Mouse (Mus musculus) liver, embryonic 15.5 days (tissue): Measurements from ENCODE around the gene Nprl2. TPM values are rescaled to one million over a fixed set of nuclear protein-coding genes. Genes with fewer than 3 reads are reported as not detected.

Experiments
- ATAC-seq: fragments of 200-750 bp; cut with Nextera tagmentation; 2 replicates; pipeline ENCODE4 v1.8.0; 2017; ENCODE audit warnings: moderate number of reproducible peaks, mild to moderate bottlenecking, moderate library complexity; ENCODE audit not compliant: insufficient read depth
- H3K27ac ChIP-seq: fragments of 300-500 bp; sonication (generic); replicated peaks from 2 replicates; pipeline ENCODE4 v1.5.1; 2015; ENCODE audit warnings: mild to moderate bottlenecking, inconsistent platforms
- H3K27me3 ChIP-seq: fragments of 300-500 bp; sonication (generic); 2 replicates; pipeline ENCODE4 v1.6.1; 2015; ENCODE audit warnings: mild to moderate bottlenecking, inconsistent platforms
- H3K36me3 ChIP-seq: fragments of 300-500 bp; sonication (generic); replicated peaks from 2 replicates; pipeline ENCODE4 v1.6.1; 2015; ENCODE audit warnings: moderate library complexity, mild to moderate bottlenecking, inconsistent platforms
- H3K4me1 ChIP-seq: fragments of 300-500 bp; sonication (generic); replicated peaks from 2 replicates; pipeline ENCODE4 v1.6.1; 2015; ENCODE audit warnings: inconsistent platforms
- H3K4me2 ChIP-seq: fragments of 300-500 bp; sonication (generic); 2 replicates; pipeline ENCODE4 v1.6.1; 2015; ENCODE audit warnings: moderate library complexity, mild to moderate bottlenecking, inconsistent platforms
- H3K4me3 ChIP-seq: fragments of 300-500 bp; sonication (generic); replicated peaks from 2 replicates; pipeline ENCODE4 v1.5.1; 2015; ENCODE audit warnings: mild to moderate bottlenecking, inconsistent platforms
- H3K9ac ChIP-seq: fragments of 300-500 bp; sonication (generic); 2 replicates; pipeline ENCODE4 v1.6.1; 2015; ENCODE audit warnings: moderate library complexity, mild to moderate bottlenecking, inconsistent platforms
- H3K9me3 ChIP-seq: fragments of 300-500 bp; sonication (generic); replicated peaks from 2 replicates; pipeline ENCODE4 v1.6.1; 2016; ENCODE audit warnings: inconsistent platforms
- WGBS: fragments of 180-500 bp; shearing (Covaris S2); methylation state at CpG from one replicate; pipeline ENCODE4 v1.1.7; 2015; ENCODE audit warnings: mixed read lengths; ENCODE audit not compliant: insufficient replicate concordance; 5-methylcytosine and 5-hydroxymethylcytosine counted together
- polyA plus RNA-seq: library from polyadenylated mRNA; unstranded; fragments of >200 nt; fragmentation: Nextera tagmentation; extraction: Ambion mirVana; gene quantifications from 2 replicates; pipeline ENCODE4 v1.2.1, GENCODE M21; 2015

Nprl2 gene
- polyA plus RNA-seq, 1 experiment from 2014 or later, result 11.2 TPM

DNA sequence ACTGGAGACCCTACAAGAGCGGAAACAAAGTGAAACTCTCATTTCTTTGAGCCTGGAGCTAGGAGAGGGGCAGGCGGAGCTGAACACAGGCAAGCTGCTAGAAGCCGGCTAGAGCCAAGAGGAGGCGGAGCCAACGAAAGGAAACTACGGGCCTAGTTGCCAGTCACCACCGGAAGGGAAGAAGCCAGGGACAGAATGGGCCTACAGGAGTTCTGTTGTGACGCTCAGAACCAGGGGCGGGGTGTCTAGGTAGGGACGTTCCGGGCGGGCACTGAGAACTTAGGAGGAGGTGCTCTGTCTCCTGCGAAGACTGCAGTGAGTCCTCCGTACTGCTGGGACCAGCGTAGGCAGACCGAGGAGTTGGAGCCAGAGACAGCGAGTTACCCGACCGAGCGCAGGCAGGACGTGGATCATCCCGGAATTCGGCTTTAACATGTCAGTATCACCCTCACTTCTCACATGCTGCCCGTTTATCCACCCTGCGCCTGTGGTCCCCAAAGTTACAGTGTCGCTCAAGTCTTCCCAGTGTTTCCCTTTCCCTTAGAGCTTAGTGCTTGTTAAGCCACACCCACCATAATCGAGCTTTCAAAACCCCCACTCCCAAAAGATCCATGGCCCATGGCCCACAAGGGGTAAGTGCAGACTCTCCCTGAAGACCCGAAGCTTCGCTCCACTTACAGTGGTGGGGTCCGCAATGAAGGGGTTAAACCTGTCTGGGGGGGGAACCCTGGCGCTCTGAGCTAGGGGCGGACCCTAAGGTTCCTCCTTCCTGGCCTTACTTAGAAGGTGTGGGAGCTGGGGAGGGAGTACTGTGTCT is 38.7 kb downstream of the Nprl2 start, which contains the start of gene Hyal3:
Hyal3 (plus strand) TSS at position 318 of the 817 bp plus-strand sequence.
- peaks cover 94% of the 10 kb centered on the region for H3K4me1 ChIP-seq
- under 1% methylated on average over 32 of the region's 32 CpGs for WGBS
- peak within 1 kb of the TSS; percentile 80 for H3K4me2 ChIP-seq
- H3K36me3 ChIP-seq, result peaks cover 22% of the 10 kb centered on the region
- H3K9me3 ChIP-seq, result no peaks in the 10 kb centered on the region
- peak within 1 kb of the TSS; percentile 70 for H3K9ac ChIP-seq
- ATAC-seq, result peak; percentile 79
- no peaks in the 10 kb centered on the region for H3K27me3 ChIP-seq
- peak within 1 kb of the TSS; percentile 64 for H3K4me3 ChIP-seq
- peak within 1 kb of the TSS; percentile 96 for H3K27ac ChIP-seq

DNA sequence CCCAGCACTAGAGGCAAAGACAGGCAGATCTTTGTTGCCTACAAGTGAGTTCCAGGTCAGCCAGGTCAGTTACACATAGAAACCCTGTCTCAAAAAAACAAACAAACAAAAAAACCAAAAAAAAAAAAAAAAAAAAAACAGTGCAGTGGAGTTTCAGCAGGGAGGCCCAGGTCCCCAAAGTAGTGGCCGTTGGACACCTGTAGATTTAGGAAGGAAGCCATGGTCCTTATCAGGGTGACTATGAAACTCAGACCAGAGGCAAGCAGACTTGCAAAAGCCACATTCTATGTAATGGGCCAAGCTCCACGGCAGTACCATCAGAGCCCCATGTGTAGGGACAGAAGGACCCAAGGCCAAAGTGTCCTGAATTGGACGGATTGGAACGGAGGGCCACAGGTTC is 39.6 kb downstream of the Nprl2 start:
- no peak for ATAC-seq
- H3K4me2 ChIP-seq, result peak overlapping the region; percentile 80
- no peaks in the 10 kb centered on the region for H3K9me3 ChIP-seq
- peak overlapping the region; percentile 96 for H3K27ac ChIP-seq
- 23% methylated on average over 4 of the region's 4 CpGs for WGBS
- H3K4me3 ChIP-seq, result peak overlapping the region; percentile 64
- peaks cover 94% of the 10 kb centered on the region for H3K4me1 ChIP-seq
- peaks cover 22% of the 10 kb centered on the region for H3K36me3 ChIP-seq
- H3K27me3 ChIP-seq, result no peaks in the 10 kb centered on the region
- peak overlapping the region; percentile 70 for H3K9ac ChIP-seq

DNA sequence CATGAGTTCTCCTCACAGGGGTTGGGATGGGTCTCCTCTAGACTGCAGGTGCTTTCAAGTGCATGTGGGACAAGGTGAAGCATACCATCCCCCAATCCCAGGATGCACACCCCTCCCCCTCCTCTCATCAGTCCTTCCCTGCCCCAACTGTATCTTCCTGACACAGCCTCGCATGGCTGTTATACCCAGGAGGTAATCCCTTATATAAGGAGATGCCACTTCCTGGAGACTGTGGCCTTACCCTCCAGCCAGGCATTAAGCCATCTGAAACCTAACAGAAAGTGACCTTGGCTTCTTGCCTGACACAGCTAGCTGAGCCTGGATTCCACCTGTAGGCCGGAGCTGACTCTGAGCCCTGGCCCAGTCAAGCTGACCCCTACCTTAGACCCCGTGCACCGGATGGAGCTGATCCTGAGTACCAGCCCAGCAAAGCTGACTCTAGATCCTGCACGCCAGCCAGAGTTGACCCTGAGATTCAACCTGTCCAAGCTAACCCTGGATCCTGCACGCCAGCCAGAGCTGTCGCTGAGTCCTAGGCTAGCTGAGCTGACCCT is 40.6 kb downstream of the Nprl2 start:
- Histone ChIP-seq H3K36me3 (peaks cover 22% of the 10 kb centered on the region), H3K4me1 (peaks cover 89% of the 10 kb centered on the region), H3K27ac (peak overlapping the region; percentile 96), H3K4me3 (no peak overlapping the region), H3K9ac (peak overlapping the region; percentile 70; the same call in 1 of the 2 replicates), H3K27me3 (no peaks in the 10 kb centered on the region), H3K4me2 (peak overlapping the region; percentile 80; the same call in 1 of the 2 replicates), H3K9me3 (no peaks in the 10 kb centered on the region)
- no peak for ATAC-seq
- WGBS, result 81% methylated on average over 7 of the region's 7 CpGs

DNA sequence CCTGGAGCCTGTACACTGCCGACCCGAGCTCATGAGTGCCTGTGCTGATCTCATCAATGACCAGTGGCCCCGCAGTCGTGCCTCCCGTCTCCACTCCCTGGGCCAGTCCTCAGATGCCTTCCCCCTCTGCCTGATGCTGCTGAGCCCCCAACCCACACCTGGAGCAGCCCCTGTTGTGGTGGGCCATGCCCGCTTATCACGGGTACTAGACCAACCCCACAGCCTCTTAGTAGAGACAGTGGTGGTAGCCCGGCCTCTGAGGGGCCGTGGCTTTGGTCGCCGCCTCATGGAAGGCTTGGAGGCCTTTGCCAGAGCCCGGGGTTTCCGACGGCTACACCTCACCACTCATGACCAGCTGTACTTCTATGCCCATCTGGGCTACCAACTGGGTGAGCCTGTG is 41.1 kb downstream of the Nprl2 start:
- peak overlapping the region; percentile 96; the same call in 1 of the 2 replicates for H3K27ac ChIP-seq

GRCm38 (mm10) chr9:107586504-107586903 is 44.5 kb downstream of the Nprl2 start:
- H3K9ac ChIP-seq, result peak overlapping the region; percentile 57
- H3K9me3 ChIP-seq, result no peaks in the 10 kb centered on the region
- 77% methylated on average over 5 of the region's 5 CpGs for WGBS
- H3K27ac ChIP-seq, result peak overlapping the region; percentile 96
- ATAC-seq, result no peak
- peak overlapping the region; percentile 78 for H3K4me3 ChIP-seq
- peaks cover 47% of the 10 kb centered on the region for H3K36me3 ChIP-seq
- H3K27me3 ChIP-seq, result no peaks in the 10 kb centered on the region
- H3K4me2 ChIP-seq, result peak overlapping the region; percentile 82
- H3K4me1 ChIP-seq, result peaks cover 86% of the 10 kb centered on the region

More for the DNA sequence above, 41.1 kb downstream of the Nprl2 start:
- 87% methylated on average over 14 of the region's 14 CpGs for WGBS
- no peak overlapping the region for H3K4me3 ChIP-seq
- H3K9ac ChIP-seq, result no peak overlapping the region
- peaks cover 22% of the 10 kb centered on the region for H3K36me3 ChIP-seq
- ATAC-seq, result no peak
- H3K9me3 ChIP-seq, result no peaks in the 10 kb centered on the region
- H3K4me1 ChIP-seq, result peaks cover 83% of the 10 kb centered on the region
- H3K4me2 ChIP-seq, result no peak overlapping the region
- H3K27me3 ChIP-seq, result no peaks in the 10 kb centered on the region

DNA sequence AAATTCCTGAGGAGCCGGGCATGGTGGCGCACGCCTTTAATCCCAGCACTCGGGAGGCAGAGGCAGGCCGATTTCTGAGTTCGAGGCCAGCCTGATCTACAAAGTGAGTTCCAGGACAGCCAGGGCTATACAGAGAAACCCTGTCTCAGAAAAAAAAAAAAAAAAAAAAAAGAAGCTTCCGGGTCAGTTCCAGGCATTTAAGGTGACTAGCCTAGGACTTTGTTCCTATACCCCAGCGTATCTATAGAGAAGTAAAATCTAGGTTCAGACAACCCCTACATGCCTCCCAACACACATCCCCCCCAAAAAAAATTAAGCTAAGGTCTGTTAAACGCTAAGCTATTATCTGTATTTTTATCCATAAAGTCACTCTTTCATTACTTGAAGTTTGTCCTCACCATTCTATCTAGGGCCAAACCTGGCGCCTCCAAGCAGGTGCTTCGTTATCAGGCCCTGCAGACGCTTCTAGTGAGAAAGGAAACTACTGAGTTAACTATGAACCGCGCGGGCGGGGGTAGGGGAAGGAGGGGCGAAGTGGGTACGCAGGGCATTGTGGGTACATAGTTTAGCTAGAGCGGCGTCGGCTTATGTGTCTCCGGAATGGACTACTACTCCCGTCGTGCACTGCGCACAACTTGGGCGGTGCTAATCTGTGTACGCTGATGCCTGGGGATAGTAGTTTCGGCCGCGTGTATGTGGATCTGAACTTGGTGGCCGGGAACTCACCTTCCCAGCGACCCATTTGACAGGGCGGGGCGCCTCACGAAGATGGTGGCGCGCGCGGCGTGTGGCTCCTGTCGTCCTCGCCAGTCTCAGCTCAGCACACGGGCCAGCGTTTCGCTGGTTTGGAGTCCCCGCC is 45.2 kb downstream of the Nprl2 start, which contains the start of gene Ifrd2:
Ifrd2 (plus strand) TSS at position 669 of the 859 bp plus-strand sequence.
- Histone ChIP-seq H3K27ac (peak within 1 kb of the TSS; percentile 96), H3K4me2 (peak within 1 kb of the TSS; percentile 82)

DNA sequence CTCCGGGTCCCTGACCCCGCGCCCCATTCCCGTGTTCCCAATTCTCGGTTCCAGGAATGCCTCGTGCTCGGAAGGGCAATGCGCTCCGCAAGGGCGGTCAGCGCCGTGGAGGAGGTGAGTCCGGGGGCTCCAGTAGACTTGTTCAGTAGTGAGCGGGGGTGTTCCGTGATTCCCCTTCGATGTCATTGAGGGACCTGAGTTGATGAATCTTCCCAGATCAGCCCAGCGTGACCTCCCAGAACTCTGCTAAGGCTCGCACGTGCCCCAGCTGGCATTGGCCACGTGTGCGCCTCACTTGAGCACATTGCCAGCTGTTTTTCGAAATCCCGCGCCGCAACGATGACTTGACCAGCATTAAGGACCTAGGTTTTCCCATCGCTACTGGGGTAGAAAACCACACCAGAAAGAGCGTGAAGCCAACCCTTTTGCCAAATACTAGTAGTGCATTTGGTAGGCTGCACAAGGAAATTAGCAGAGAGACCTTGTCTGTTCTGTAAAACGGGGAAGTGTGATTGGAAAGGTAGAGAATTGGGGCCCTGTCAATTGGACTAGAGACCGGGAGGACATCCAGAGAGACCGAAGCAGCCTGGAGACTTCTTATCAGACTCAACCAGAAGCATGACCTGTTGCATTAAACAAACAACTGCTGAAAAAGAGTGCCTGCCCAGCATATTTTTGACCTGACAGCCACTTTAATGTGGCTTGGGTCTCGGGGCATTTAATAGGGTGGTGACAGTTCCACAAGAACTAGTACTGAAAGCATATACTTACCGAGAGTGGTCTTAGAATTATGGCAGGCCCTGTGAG is 46.0 kb downstream of the Nprl2 start:
- peaks cover 60% of the 10 kb centered on the region for H3K36me3 ChIP-seq
- H3K9me3 ChIP-seq, result no peaks in the 10 kb centered on the region
- no peaks in the 10 kb centered on the region for H3K27me3 ChIP-seq
- H3K9ac ChIP-seq, result peak overlapping the region; percentile 83
- peaks cover 75% of the 10 kb centered on the region for H3K4me1 ChIP-seq
- 2% methylated on average over 33 of the region's 33 CpGs for WGBS
- peak overlapping the region; percentile 78 for H3K4me3 ChIP-seq
- H3K27ac ChIP-seq, result peak overlapping the region; percentile 96
- peak overlapping the region; percentile 82 for H3K4me2 ChIP-seq
- peak; percentile 10 for ATAC-seq

More for the DNA sequence above, 45.2 kb downstream of the Nprl2 start, which contains the start of gene Ifrd2:
- Histone ChIP-seq H3K4me1 (peaks cover 82% of the 10 kb centered on the region), H3K27me3 (no peaks in the 10 kb centered on the region), H3K4me3 (peak within 1 kb of the TSS; percentile 78), H3K9me3 (no peaks in the 10 kb centered on the region), H3K9ac (peak within 1 kb of the TSS; percentile 83), H3K36me3 (peaks cover 54% of the 10 kb centered on the region)
- WGBS, result 8% methylated on average over 46 of the region's 46 CpGs
- peak; percentile 93 for ATAC-seq

- Histone ChIP-seq H3K4me3 (peak overlapping the region; percentile 78), H3K4me2 (peak overlapping the region; percentile 82), H3K36me3 (peaks cover 62% of the 10 kb centered on the region), H3K9me3 (no peaks in the 10 kb centered on the region), H3K27ac (peak overlapping the region; percentile 96), H3K27me3 (no peaks in the 10 kb centered on the region), H3K4me1 (peaks cover 57% of the 10 kb centered on the region), H3K9ac (peak overlapping the region; percentile 83)
- peak; percentile 6; the same call in 1 of the 2 replicates for ATAC-seq
- WGBS, result 68% methylated on average over 25 of the region's 25 CpGs
Observed at GRCm38 (mm10) chr9:107590058-107590772, 48.2 kb downstream of the Nprl2 start.

DNA sequence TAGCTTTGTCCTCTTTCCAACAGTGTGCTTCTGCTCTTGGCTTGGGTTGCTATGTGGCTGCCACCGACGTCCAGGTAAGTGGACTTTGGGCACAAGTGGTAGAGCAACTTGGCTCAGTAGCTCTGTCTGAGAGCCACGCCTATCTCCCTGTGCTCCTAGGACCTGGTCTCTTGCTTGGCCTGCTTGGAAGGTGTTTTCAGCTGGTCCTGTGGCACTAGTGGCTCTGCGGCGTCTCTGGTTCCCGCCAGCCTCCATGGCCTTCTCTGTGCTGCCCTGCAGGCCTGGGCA is 48.7 kb downstream of the Nprl2 start:
- Histone ChIP-seq H3K4me2 (peak overlapping the region; percentile 82), H3K27me3 (no peaks in the 10 kb centered on the region), H3K4me3 (peak overlapping the region; percentile 78), H3K9ac (peak overlapping the region; percentile 83), H3K4me1 (peaks cover 52% of the 10 kb centered on the region), H3K36me3 (peaks cover 61% of the 10 kb centered on the region), H3K9me3 (no peaks in the 10 kb centered on the region), H3K27ac (peak overlapping the region; percentile 96)
- ATAC-seq, result no peak
- 86% methylated on average over 6 of the region's 6 CpGs for WGBS
